ENCODE assay signal across 8 mouse cellular contexts in the genomic region with DNA sequence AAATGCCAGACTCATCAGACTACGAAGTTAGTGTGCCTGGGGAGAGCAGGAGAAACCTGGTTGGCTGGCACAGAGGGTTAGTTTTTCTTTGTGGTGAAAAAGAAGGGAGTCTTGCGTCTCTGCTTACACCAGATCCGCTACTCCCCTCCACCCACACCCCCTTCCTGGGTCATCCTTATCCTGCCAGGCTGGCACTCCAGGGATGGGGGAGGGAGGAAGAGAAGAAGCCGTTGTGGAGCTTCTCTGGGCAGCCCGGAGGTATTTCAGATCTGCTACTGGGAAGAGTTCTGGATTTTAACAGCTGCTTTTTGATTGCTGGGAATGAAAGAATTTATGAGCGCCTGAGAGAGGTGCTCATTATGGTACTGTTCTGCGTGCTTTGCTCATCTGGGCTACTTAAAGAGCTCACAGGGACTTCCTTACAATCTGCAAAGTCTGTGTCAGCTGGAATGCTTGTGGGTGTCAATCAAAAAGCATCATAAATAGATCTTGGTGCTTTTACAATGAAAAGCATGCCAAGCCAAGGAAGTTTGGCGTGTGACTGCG. TPM values are rescaled to one million over a fixed set of nuclear protein-coding genes. Genes with fewer than 3 reads are reported as not detected.
DNase-seq lines count a peak whose midpoint lies in the region; ATAC-seq and TF ChIP-seq lines count a peak whose summit lies in the region.

No protein-coding gene starts in this region.

- peak overlapping the region; percentile 98 for H3K4me2 ChIP-seq in forebrain, embryonic 16.5 days (ENCODE audit: low read length)
- H3K4me2 ChIP-seq in midbrain, embryonic 12.5 days (replicated peaks), result peak overlapping the region; percentile 93

- TF ChIP-seq CTCF in brain, embryonic 14.5 days (IDR thresholded peaks at IDR 0.05; ENCODE audit: borderline replicate concordance, extremely low read depth, insufficient read depth, insufficient read length), result no peak

- peak; percentile 12 to 28 for DNase-seq in left cerebral cortex, postnatal 25 days (ENCODE audit: low spot score in 2 of 2)
- no peak for DNase-seq in left cerebral cortex, adult 8-10 months (ENCODE audit: low spot score in 2 of 2)
- DNase-seq in brain, embryonic 14.5 days (ENCODE audit: low read depth), result peak; percentile 55
- DNase-seq in kidney, postnatal 25 days, result peak; percentile 39 to 59
- no peak for DNase-seq in yolk sac, embryonic 10.5 days (ENCODE audit: low spot score)
- DNase-seq in thymus, postnatal 0 days (ENCODE audit: low spot score), result no peak

- peak overlapping the region; percentile 56 for H3K9ac ChIP-seq in forebrain, embryonic 16.5 days (replicated peaks; ENCODE audit: low read depth, low read length)
- H3K9ac ChIP-seq in midbrain, embryonic 12.5 days (replicated peaks), result peak overlapping the region; percentile 70

- ATAC-seq in forebrain, embryonic 16.5 days, result no peak
- 0 out of 2 replicates have a peak, but pooled peaks have one; percentile 20 for ATAC-seq in midbrain, embryonic 12.5 days (ENCODE audit: low FRiP score, low read depth)

- no peaks in the 10 kb centered on the region for H3K36me3 ChIP-seq in forebrain, embryonic 16.5 days (ENCODE audit: control insufficient read depth, insufficient read depth)
- H3K36me3 ChIP-seq in midbrain, embryonic 12.5 days, result no peaks in the 10 kb centered on the region

- peaks cover 20% of the 10 kb centered on the region for H3K4me1 ChIP-seq in forebrain, embryonic 16.5 days (replicated peaks; ENCODE audit: control insufficient read depth, insufficient read depth, low read length)
- peaks cover 29% of the 10 kb centered on the region for H3K4me1 ChIP-seq in midbrain, embryonic 12.5 days

- peak overlapping the region; percentile 65 for H3K4me3 ChIP-seq in forebrain, embryonic 16.5 days (replicated peaks; ENCODE audit: low read length)
- peak overlapping the region; percentile 76 for H3K4me3 ChIP-seq in midbrain, embryonic 12.5 days

- intact Hi-C loops in left cerebral cortex, postnatal 25 days (cut with DNase I), result loop anchor here (5.0 kb wide), 2 partner anchors 71 to 129 kb away; no protein-coding TSS in a partner anchor

- no peaks in the 10 kb centered on the region for H3K9me3 ChIP-seq in forebrain, embryonic 16.5 days (ENCODE audit: control insufficient read depth, low read length)
- H3K9me3 ChIP-seq in midbrain, embryonic 12.5 days, result no peaks in the 10 kb centered on the region

- 4% methylated on average over 9 of the region's 9 CpGs for WGBS in forebrain, embryonic 16.5 days
- 10% methylated on average over 9 of the region's 9 CpGs for WGBS in midbrain, embryonic 12.5 days

- H3K27ac ChIP-seq in forebrain, embryonic 16.5 days (ENCODE audit: low read length), result no peak overlapping the region
- H3K27ac ChIP-seq in midbrain, embryonic 12.5 days (replicated peaks), result no peak overlapping the region

- no peak for TF ChIP-seq POLR2A in brain, embryonic 14.5 days (IDR thresholded peaks at IDR 0.05; ENCODE audit: borderline replicate concordance, extremely low read depth, insufficient read depth, insufficient read length, poor library complexity, severe bottlenecking)

- H3K27me3 ChIP-seq in forebrain, embryonic 16.5 days (replicated peaks; ENCODE audit: control insufficient read depth, insufficient read depth, low read length), result no peaks in the 10 kb centered on the region
- H3K27me3 ChIP-seq in midbrain, embryonic 12.5 days, result peaks cover 33% of the 10 kb centered on the region

RNA-seq across cellular contexts. Expression of a gene that starts 1.7 kb away (rescaled TPM):
- 10 to 100 TPM; 20.1 to 25.4 TPM for total RNA-seq in left cerebral cortex, postnatal 25 days (2021)
- 10 to 100 TPM; 21.1 to 26.0 (median 23.8) TPM for total RNA-seq in left cerebral cortex, adult 8-10 months (2022)
- polyA plus RNA-seq in brain, embryonic 14.5 days (2012; rRNA removed), result 5.2 and 7.2 TPM in 2 replicates
- polyA plus RNA-seq in forebrain, embryonic 16.5 days (2015; fragmentation: Nextera tagmentation; extraction: Ambion mirVana), result 8.7 and 10.7 TPM in 2 replicates
- polyA plus RNA-seq in midbrain, embryonic 12.5 days (2016; fragmentation: Nextera tagmentation; extraction: Ambion mirVana), result 10.2 and 10.8 TPM in 2 replicates
- 2.0 and 3.3 TPM in 2 replicates for polyA plus RNA-seq in thymus, postnatal 0 days (2015; fragmentation: Nextera tagmentation; extraction: Ambion mirVana)

Comparison
In these comparisons a context has a peak if more than half of its experiments do, and no peak if none do; other contexts are left out.
1. DNase-seq: peak in left cerebral cortex, postnatal 25 days (2 of 2), brain, embryonic 14.5 days (single experiment) and kidney, postnatal 25 days (2 of 2); none in left cerebral cortex, adult 8-10 months (0 of 2), yolk sac, embryonic 10.5 days (single experiment) and thymus, postnatal 0 days (single experiment).